Mouse (Mus musculus) heart, adult 9 months (tissue): ENCODE data around the gene 9530077C05Rik.

Experiments
- DNase-seq, 2 experiments: peaks; one replicate each; pipeline ENCODE4 v3.0.0; 2022; ENCODE audit warnings: low spot score in 2 of 2

Gene 9530077C05Rik

GRCm38 (mm10) chr9:22457142-22457835 is 46.0 kb downstream of the 9530077C05Rik start:
- peak in 1 of 2 experiments; percentile 34 for DNase-seq

GRCm38 (mm10) chr9:22461946-22462345 is 50.6 kb downstream of the 9530077C05Rik start:
- peak in 1 of 2 experiments; percentile 48 for DNase-seq

GRCm38 (mm10) chr9:22466212-22466611 is 54.9 kb downstream of the 9530077C05Rik start:
- no peak for DNase-seq

GRCm38 (mm10) chr9:22467371-22468169 is 56.3 kb downstream of the 9530077C05Rik start:
- DNase-seq: peak; percentile 25 to 29

GRCm38 (mm10) chr9:22468170-22468898 is 57.0 kb downstream of the 9530077C05Rik start:
- peak; percentile 38 to 52 for DNase-seq

GRCm38 (mm10) chr9:22468899-22469259 is 57.6 kb downstream of the 9530077C05Rik start:
- no peak for DNase-seq

GRCm38 (mm10) chr9:22469643-22470042 is 58.3 kb downstream of the 9530077C05Rik start, which contains the start of gene Rp9:
Rp9 (minus strand) TSS chr9:22469743.
- DNase-seq: no peak

GRCm38 (mm10) chr9:22475424-22475868 is 64.1 kb downstream of the 9530077C05Rik start, which contains the start of gene Bbs9:
Bbs9 (plus strand) TSS chr9:22475715.
- DNase-seq: peak; percentile 92 to 94

GRCm38 (mm10) chr9:22476265-22476664 is 65.0 kb downstream of the 9530077C05Rik start:
- DNase-seq: no peak

- DNase-seq: no peak
Measured at GRCm38 (mm10) chr9:22478946-22479345, 67.6 kb downstream of the 9530077C05Rik start.

- no peak for DNase-seq
Measured at GRCm38 (mm10) chr9:22483866-22484561, 72.7 kb downstream of the 9530077C05Rik start.

- DNase-seq: no peak
Measured at GRCm38 (mm10) chr9:22484562-22485308, 73.4 kb downstream of the 9530077C05Rik start.

- no peak for DNase-seq
Measured at GRCm38 (mm10) chr9:22486211-22486610, 74.9 kb downstream of the 9530077C05Rik start.

- DNase-seq: no peak
Measured at GRCm38 (mm10) chr9:22488963-22489362, 77.7 kb downstream of the 9530077C05Rik start.
